Mouse (Mus musculus) frontal cortex, adult (tissue): ENCODE measurements around the gene Efhc2.

Experiments used
- ATAC-seq: cut with Nextera tagmentation; 2 replicates; pipeline ENCODE4 v1.9.2; 2017; ENCODE audit warnings: mild to moderate bottlenecking, moderate library complexity, mixed read lengths; ENCODE audit not compliant: low TSS enrichment

Gene Efhc2

GRCm38 (mm10) chrX:17319126-17319583 lies at the start of gene Efhc2:
TSS of gene Efhc2 (minus strand) at chrX:17319368.
- peak; percentile 70 for ATAC-seq

- no peak for ATAC-seq
Observed at GRCm38 (mm10) chrX:17365114-17365513, 45.9 kb upstream of the Efhc2 start.

- no peak for ATAC-seq
Observed at GRCm38 (mm10) chrX:17300349-17300880, 18.8 kb downstream of the Efhc2 start.

- peak; percentile 91 for ATAC-seq
Observed at GRCm38 (mm10) chrX:17283899-17284298, 35.3 kb downstream of the Efhc2 start.

- no peak for ATAC-seq
Observed at GRCm38 (mm10) chrX:17225141-17225540, 94.0 kb downstream of the Efhc2 start.

GRCm38 (mm10) chrX:17217451-17217850 lies 101.7 kb downstream of the Efhc2 start:
- 0 out of 2 replicates have a peak, but pooled peaks have one; percentile 38 for ATAC-seq

GRCm38 (mm10) chrX:17213515-17213914 lies 105.7 kb downstream of the Efhc2 start:
- ATAC-seq, result peak; percentile 82

- no peak for ATAC-seq
Observed at GRCm38 (mm10) chrX:17175748-17176147, 143.4 kb downstream of the Efhc2 start.

- no peak for ATAC-seq
Observed at GRCm38 (mm10) chrX:17165638-17166037, 153.5 kb downstream of the Efhc2 start.
